8 mouse cellular contexts compared by ENCODE assay signal in the genomic region with DNA sequence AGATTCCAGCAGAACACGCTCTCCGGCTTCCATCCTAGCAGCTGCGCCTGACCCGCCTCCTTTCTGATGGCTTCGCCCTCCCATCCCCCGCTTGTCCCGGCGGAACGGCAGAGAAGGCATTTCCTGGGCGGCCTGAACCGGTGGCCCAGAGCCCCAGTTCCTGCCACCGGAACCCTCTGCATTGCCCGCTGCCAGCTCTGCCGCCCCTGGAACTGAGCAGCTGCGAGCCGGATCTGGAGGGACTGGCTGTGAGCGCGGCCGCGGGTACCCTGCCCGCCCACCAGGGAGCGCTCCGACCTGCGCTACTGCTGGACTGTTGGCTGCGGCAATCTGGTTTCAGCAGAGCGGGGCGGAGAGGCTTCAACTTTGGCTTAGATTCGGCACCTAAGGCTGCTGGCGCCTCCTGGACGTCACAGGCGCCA. TPM values are rescaled to one million over a fixed set of nuclear protein-coding genes. Genes with fewer than 3 reads are reported as not detected.
A peak's percentile ranks its signal among the peaks of the same experiment; 100 is the strongest.
DNase-seq lines count a peak whose midpoint lies in the region; ATAC-seq and TF ChIP-seq lines count a peak whose summit lies in the region.

No protein-coding gene starts in this region.

- H3K27me3 ChIP-seq in hindbrain, postnatal 0 days (ENCODE audit: insufficient read depth, low read length) = peaks cover 40% of the 10 kb centered on the region

- DNase-seq in R1 (ENCODE audit: low read depth, low spot score) = peak; percentile 72
- peak; percentile 42 to 48 for DNase-seq in cerebellum, postnatal 36 days
- peak; percentile 84 for DNase-seq in gastrocnemius, postnatal 10 days
- DNase-seq in hindbrain, postnatal 0 days (ENCODE audit: low spot score) = peak; percentile 80
- peak; percentile 70 to 73 for DNase-seq in left cerebral cortex, postnatal 25 days (ENCODE audit: low spot score in 2 of 2)
- peak; percentile 74 for DNase-seq in right cerebral cortex, postnatal 14 days
- peak; percentile 78 for DNase-seq in urinary bladder, postnatal 14 days (ENCODE audit: low spot score)

- no peak overlapping the region for H3K27ac ChIP-seq in hindbrain, postnatal 0 days

- H3K4me2 ChIP-seq in hindbrain, postnatal 0 days (ENCODE audit: low read depth, low read length) = peak overlapping the region; percentile 20

- intact Hi-C loops in left cerebral cortex, postnatal 25 days (cut with DNase I) = loop anchor here (2.0 kb wide), 2 partner anchors 518 to 794 kb away; no protein-coding TSS in a partner anchor

- no peaks in the 10 kb centered on the region for H3K9me3 ChIP-seq in hindbrain, postnatal 0 days (ENCODE audit: low read length)

- 1% methylated on average over 31 of the region's 31 CpGs for WGBS in hindbrain, postnatal 0 days

- no peaks in the 10 kb centered on the region for H3K36me3 ChIP-seq in hindbrain, postnatal 0 days (ENCODE audit: insufficient read depth, low read length)

- peak overlapping the region; percentile 2; the same call in 1 of the 2 replicates for H3K4me3 ChIP-seq in hindbrain, postnatal 0 days (ENCODE audit: low read length)

- ATAC-seq in hindbrain, postnatal 0 days = peak; percentile 56
- ATAC-seq in megakaryocyte-erythroid progenitor cell, adult 5-6 weeks (replicated peaks; ENCODE audit: low FRiP score, low TSS enrichment, poor library complexity, severe bottlenecking) = peak; percentile 78

- H3K9ac ChIP-seq in hindbrain, postnatal 0 days (replicated peaks; ENCODE audit: low read length) = no peak overlapping the region

- peaks cover 7% of the 10 kb centered on the region; the same call in 1 of the 2 replicates for H3K4me1 ChIP-seq in hindbrain, postnatal 0 days (ENCODE audit: insufficient read depth, low read length)

- TF ChIP-seq CTCF in hindbrain, postnatal 0 days (IDR thresholded peaks at IDR 0.05; ENCODE audit: low read depth) = peak; percentile 85

RNA-seq across cellular contexts. Expression of a gene that starts 3.1 kb away (rescaled TPM):
- under 1 TPM; 0.59 to 0.90 TPM for total RNA-seq in gastrocnemius, postnatal 10 days (2021)
- 12.4 and 13.3 TPM in 2 replicates for total RNA-seq in hindbrain, postnatal 0 days (2014; rRNA removed)
- polyA plus RNA-seq in hindbrain, postnatal 0 days (2015; fragmentation: Nextera tagmentation; extraction: Ambion mirVana) = 2.6 and 2.8 TPM in 2 replicates
- total RNA-seq in left cerebral cortex, postnatal 25 days (2021) = 1 to 10 TPM; 1.2 to 1.3 TPM
- 0.22 TPM in 1 of 2 replicates, not detected in the other for total RNA-seq in megakaryocyte-erythroid progenitor cell, adult 5-6 weeks (2014; fragmentation: Nextera tagmentation)
- 0.19 and 0.80 TPM in 2 replicates for total RNA-seq in megakaryocyte-erythroid progenitor cell, adult 5-6 weeks (2017)
